In genomic region chr4:155120583-155120982, GRCm38 (mm10) we compare ENCODE assay signal across 11 mouse cellular contexts. TPM values are rescaled to one million over a fixed set of nuclear protein-coding genes. Genes with fewer than 3 reads are reported as not detected.
DNase-seq lines count a peak whose midpoint lies in the region; ATAC-seq and TF ChIP-seq lines count a peak whose summit lies in the region.
"Had no signal": no experiment of that assay in that cellular context is flagged by ENCODE, and none has a peak within 500 bp of the region (broad histone marks: within the 10 kb centered on the region; RNA-seq: fewer than 3 reads in every experiment).

No protein-coding gene starts in this region.

- no peak for TF ChIP-seq POLR2A in bone marrow, adult 2 months (IDR thresholded peaks at IDR 0.05; ENCODE audit: borderline replicate concordance, control insufficient read depth, low read depth, low read length)

- H3K27ac ChIP-seq in heart, embryonic 10.5 days, result 0 out of 2 replicates have a peak overlapping the region, but pooled peaks have one; percentile 23
- H3K27ac ChIP-seq in bone marrow, adult 2 months (ENCODE audit: control insufficient read depth, insufficient read depth, low read depth, low read length, poor library complexity), result peak overlapping the region; percentile 59
- peak overlapping the region; percentile 96 for H3K27ac ChIP-seq in limb, embryonic 13.5 days
- H3K27ac ChIP-seq: forebrain, embryonic 15.5 days; hindbrain, embryonic 13.5 days; neural tube, embryonic 12.5 days had no signal

- H3K27me3 ChIP-seq in heart, embryonic 10.5 days (ENCODE audit: insufficient read depth, poor library complexity, severe bottlenecking), result no peaks in the 10 kb centered on the region
- no peaks in the 10 kb centered on the region for H3K27me3 ChIP-seq in limb, embryonic 13.5 days
- H3K27me3 ChIP-seq: forebrain, embryonic 15.5 days; hindbrain, embryonic 13.5 days; neural tube, embryonic 12.5 days had no signal

- H3K4me3 ChIP-seq in heart, embryonic 10.5 days, result no peak overlapping the region
- no peak overlapping the region for H3K4me3 ChIP-seq in bone marrow, adult 2 months (replicated peaks; ENCODE audit: control insufficient read depth, low read depth, low read length)
- H3K4me3 ChIP-seq in limb, embryonic 13.5 days, result no peak overlapping the region
- H3K4me3 ChIP-seq: forebrain, embryonic 15.5 days; hindbrain, embryonic 13.5 days; neural tube, embryonic 12.5 days had no signal

- H3K9ac ChIP-seq in limb, embryonic 13.5 days, result no peak overlapping the region
- H3K9ac ChIP-seq: forebrain, embryonic 15.5 days; hindbrain, embryonic 13.5 days; neural tube, embryonic 12.5 days had no signal

- DNase-seq in heart, embryonic 10.5 days (ENCODE audit: low spot score), result no peak
- DNase-seq in heart, adult 11 months, result no peak
- DNase-seq in heart, postnatal 10 days, result no peak
- DNase-seq in testis, postnatal 14 days (ENCODE audit: low spot score), result no peak
- DNase-seq in embryo, embryonic 9.5 days (ENCODE audit: extremely low spot score), result no peak

- no peak overlapping the region for H3K4me2 ChIP-seq in limb, embryonic 13.5 days (replicated peaks)
- H3K4me2 ChIP-seq: forebrain, embryonic 15.5 days; hindbrain, embryonic 13.5 days; neural tube, embryonic 12.5 days had no signal

- no peak for TF ChIP-seq CTCF in bone marrow, adult 2 months (IDR thresholded peaks at IDR 0.05; ENCODE audit: control insufficient read depth, insufficient read depth, low read length)

- peaks cover 3% of the 10 kb centered on the region; the same call in 1 of the 2 replicates for H3K9me3 ChIP-seq in heart, embryonic 10.5 days
- H3K9me3 ChIP-seq in limb, embryonic 13.5 days, result peaks cover 20% of the 10 kb centered on the region
- H3K9me3 ChIP-seq: forebrain, embryonic 15.5 days; hindbrain, embryonic 13.5 days; neural tube, embryonic 12.5 days had no signal

- peaks cover 75% of the 10 kb centered on the region for H3K4me1 ChIP-seq in heart, embryonic 10.5 days
- peaks cover 14% of the 10 kb centered on the region for H3K4me1 ChIP-seq in bone marrow, adult 2 months (ENCODE audit: control insufficient read depth, insufficient read depth, low read length)
- peaks cover 69% of the 10 kb centered on the region for H3K4me1 ChIP-seq in limb, embryonic 13.5 days

- 50% methylated on average over 5 of the region's 5 CpGs for WGBS in heart, embryonic 10.5 days
- 33% methylated on average over 5 of the region's 5 CpGs for WGBS in bone marrow, adult 2 months
- 52% methylated on average over 5 of the region's 5 CpGs for WGBS in limb, embryonic 13.5 days

- ATAC-seq in limb, embryonic 13.5 days (ENCODE audit: low FRiP score, low read depth), result no peak
- peak; percentile 43 for ATAC-seq in megakaryocyte-erythroid progenitor cell, adult 5-6 weeks (replicated peaks; ENCODE audit: low FRiP score, low TSS enrichment, poor library complexity, severe bottlenecking)
- ATAC-seq: forebrain, embryonic 15.5 days had no signal

- H3K36me3 ChIP-seq in heart, embryonic 10.5 days, result 0 out of 2 replicates have a peak, but pooled peaks cover 2% of the 10 kb centered on the region
- H3K36me3 ChIP-seq in limb, embryonic 13.5 days, result peaks cover 11% of the 10 kb centered on the region; the same call in 1 of the 2 replicates
- H3K36me3 ChIP-seq: forebrain, embryonic 15.5 days; hindbrain, embryonic 13.5 days; neural tube, embryonic 12.5 days had no signal

- intact Hi-C loops in heart, postnatal 10 days (cut with DNase I), result no loop called here

RNA-seq across cellular contexts. Expression of gene Morn1, which starts 34.2 kb away (rescaled TPM):
- 3.6 and 4.6 TPM in 2 replicates for polyA plus RNA-seq in heart, embryonic 10.5 days (2016; fragmentation: Nextera tagmentation; extraction: Ambion mirVana)
- polyA plus RNA-seq in bone marrow, adult 2 months (2011; ENCODE audit: insufficient read depth, insufficient read length, low replicate concordance, missing spikeins), result 2.0 and 6.5 TPM in 2 replicates
- polyA plus RNA-seq in limb, embryonic 13.5 days (2015; fragmentation: Nextera tagmentation; extraction: Ambion mirVana), result 4.9 and 7.5 TPM in 2 replicates
- 3.8 and 7.6 TPM in 2 replicates for total RNA-seq in megakaryocyte-erythroid progenitor cell, adult 5-6 weeks (2014; fragmentation: Nextera tagmentation)
- total RNA-seq in megakaryocyte-erythroid progenitor cell, adult 5-6 weeks (2017), result 1.6 and 1.8 TPM in 2 replicates
- total RNA-seq in heart, postnatal 10 days (2021), result 1 to 10 TPM; 2.8 to 3.8 TPM

RNA-seq across cellular contexts. Expression of gene Rer1, which starts 34.4 kb away (rescaled TPM):
- polyA plus RNA-seq in heart, embryonic 10.5 days (2016; fragmentation: Nextera tagmentation; extraction: Ambion mirVana), result 144 and 165 TPM in 2 replicates
- 41.1 and 55.8 TPM in 2 replicates for polyA plus RNA-seq in bone marrow, adult 2 months (2011; ENCODE audit: insufficient read depth, insufficient read length, low replicate concordance, missing spikeins)
- 147 and 149 TPM in 2 replicates for polyA plus RNA-seq in limb, embryonic 13.5 days (2015; fragmentation: Nextera tagmentation; extraction: Ambion mirVana)
- 105 and 108 TPM in 2 replicates for total RNA-seq in megakaryocyte-erythroid progenitor cell, adult 5-6 weeks (2014; fragmentation: Nextera tagmentation)
- total RNA-seq in megakaryocyte-erythroid progenitor cell, adult 5-6 weeks (2017), result 97.8 and 135 TPM in 2 replicates
- 10 to 100 TPM; 71.8 to 77.3 TPM for total RNA-seq in heart, postnatal 10 days (2021)

RNA-seq across cellular contexts. Expression of gene Pex10, which starts 53.8 kb away (rescaled TPM):
- 17.3 and 19.4 TPM in 2 replicates for polyA plus RNA-seq in heart, embryonic 10.5 days (2016; fragmentation: Nextera tagmentation; extraction: Ambion mirVana)
- 3.4 and 12.1 TPM in 2 replicates for polyA plus RNA-seq in bone marrow, adult 2 months (2011; ENCODE audit: insufficient read depth, insufficient read length, low replicate concordance, missing spikeins)
- 22.3 and 22.6 TPM in 2 replicates for polyA plus RNA-seq in limb, embryonic 13.5 days (2015; fragmentation: Nextera tagmentation; extraction: Ambion mirVana)
- 8.1 and 9.0 TPM in 2 replicates for total RNA-seq in megakaryocyte-erythroid progenitor cell, adult 5-6 weeks (2014; fragmentation: Nextera tagmentation)
- total RNA-seq in megakaryocyte-erythroid progenitor cell, adult 5-6 weeks (2017), result 5.8 and 6.4 TPM in 2 replicates
- 10 to 100 TPM; 18.4 to 23.7 TPM for total RNA-seq in heart, postnatal 10 days (2021)

Comparison
In these comparisons a context has a peak if more than half of its experiments do, and no peak if none do; other contexts are left out.
1. H3K27ac ChIP-seq: peak in every context shown above with its lines; median percentile 96 in limb, embryonic 13.5 days; 59 in bone marrow, adult 2 months; 23 in heart, embryonic 10.5 days.